Mouse (Mus musculus): ENCODE measurements around the gene Rab13. TPM values are rescaled to one million over a fixed set of nuclear protein-coding genes. Genes with fewer than 3 reads are reported as not detected.

Gene Rab13
- polyA plus RNA-seq, 1 experiment from 2014 or later, result 27.4 TPM

- 83% methylated on average over 13 of the region's 13 CpGs for WGBS
Measured at GRCm38 (mm10) chr3:90211475-90212398, 1.8 kb upstream of the Rab13 start.

GRCm38 (mm10) chr3:90212723-90213122 is 772 bp upstream of the Rab13 start:
- 17% methylated on average over 5 of the region's 5 CpGs for WGBS
- Histone ChIP-seq H3K27me3 (no peaks in the 10 kb centered on the region), H3K9ac (peak overlapping the region; percentile 80), H3K4me2 (replicated peaks) (peak overlapping the region; percentile 93), H3K9me3 (replicated peaks) (no peaks in the 10 kb centered on the region), H3K4me3 (peak overlapping the region; percentile 67), H3K27ac (0 out of 2 replicates have a peak overlapping the region, but pooled peaks have one; percentile 88), H3K36me3 (peaks cover 47% of the 10 kb centered on the region), H3K4me1 (peaks cover 23% of the 10 kb centered on the region)
- no peak for ATAC-seq (ENCODE audit: low FRiP score)

More at GRCm38 (mm10) chr3:90211475-90212398, 1.8 kb upstream of the Rab13 start:
- Histone ChIP-seq H3K4me2 (replicated peaks) (peak overlapping the region; percentile 93), H3K36me3 (peaks cover 50% of the 10 kb centered on the region), H3K27me3 (no peaks in the 10 kb centered on the region), H3K4me1 (peaks cover 23% of the 10 kb centered on the region), H3K9ac (0 out of 2 replicates have a peak overlapping the region, but pooled peaks have one; percentile 24), H3K4me3 (peak overlapping the region; percentile 67; the same call in 1 of the 2 replicates), H3K9me3 (replicated peaks) (no peaks in the 10 kb centered on the region), H3K27ac (no peak overlapping the region)
- no peak for ATAC-seq (ENCODE audit: low FRiP score)

GRCm38 (mm10) chr3:90213956-90214684 is 625 bp downstream of the Rab13 start:
- Histone ChIP-seq H3K9ac (peak overlapping the region; percentile 80), H3K9me3 (replicated peaks) (no peaks in the 10 kb centered on the region), H3K4me2 (replicated peaks) (peak overlapping the region; percentile 93), H3K27me3 (no peaks in the 10 kb centered on the region), H3K4me3 (peak overlapping the region; percentile 67), H3K27ac (peak overlapping the region; percentile 77), H3K36me3 (peaks cover 33% of the 10 kb centered on the region), H3K4me1 (peaks cover 23% of the 10 kb centered on the region)
- 18% methylated on average over 12 of the region's 12 CpGs for WGBS
- ATAC-seq (ENCODE audit: low FRiP score), result peak; percentile 66

GRCm38 (mm10) chr3:90215825-90216380 is 2.4 kb downstream of the Rab13 start:
- H3K36me3 ChIP-seq, result peaks cover 16% of the 10 kb centered on the region
- H3K27ac ChIP-seq, result no peak overlapping the region
- H3K4me2 ChIP-seq (replicated peaks), result no peak overlapping the region
- no peak for ATAC-seq (ENCODE audit: low FRiP score)
- WGBS, result 48% methylated on average over 1 of the region's 1 CpGs
- peaks cover 32% of the 10 kb centered on the region for H3K4me1 ChIP-seq
- no peak overlapping the region for H3K9ac ChIP-seq
- H3K27me3 ChIP-seq, result no peaks in the 10 kb centered on the region
- no peak overlapping the region for H3K4me3 ChIP-seq
- H3K9me3 ChIP-seq (replicated peaks), result no peaks in the 10 kb centered on the region

- Histone ChIP-seq H3K36me3 (peaks cover 5% of the 10 kb centered on the region), H3K4me3 (peak overlapping the region; percentile 42), H3K4me2 (replicated peaks) (peak overlapping the region; percentile 77), H3K9me3 (replicated peaks) (no peaks in the 10 kb centered on the region), H3K27ac (peak overlapping the region; percentile 70), H3K4me1 (peaks cover 18% of the 10 kb centered on the region; the same call in 1 of the 2 replicates), H3K27me3 (no peaks in the 10 kb centered on the region), H3K9ac (peak overlapping the region; percentile 64; the same call in 1 of the 2 replicates)
- WGBS, result 13% methylated on average over 6 of the region's 6 CpGs
- peak; percentile 48; the same call in 1 of the 2 replicates for ATAC-seq (ENCODE audit: low FRiP score)
Measured at GRCm38 (mm10) chr3:90220088-90220487, 6.6 kb downstream of the Rab13 start.

- WGBS, result 2% methylated on average over 18 of the region's 20 CpGs
- Histone ChIP-seq H3K4me2 (replicated peaks) (peak overlapping the region; percentile 77), H3K36me3 (peaks cover 8% of the 10 kb centered on the region), H3K9ac (peak overlapping the region; percentile 64), H3K27me3 (no peaks in the 10 kb centered on the region), H3K27ac (peak overlapping the region; percentile 70), H3K4me1 (peaks cover 18% of the 10 kb centered on the region; the same call in 1 of the 2 replicates), H3K4me3 (peak overlapping the region; percentile 42), H3K9me3 (replicated peaks) (no peaks in the 10 kb centered on the region)
- ATAC-seq (ENCODE audit: low FRiP score), result peak; percentile 64
Measured at GRCm38 (mm10) chr3:90220531-90220951, 7.0 kb downstream of the Rab13 start.

GRCm38 (mm10) chr3:90221123-90221522 is 7.6 kb downstream of the Rab13 start:
- Histone ChIP-seq H3K4me2 (replicated peaks) (peak overlapping the region; percentile 77), H3K9ac (peak overlapping the region; percentile 64), H3K4me3 (peak overlapping the region; percentile 42), H3K4me1 (peaks cover 18% of the 10 kb centered on the region; the same call in 1 of the 2 replicates), H3K27ac (no peak overlapping the region), H3K9me3 (replicated peaks) (no peaks in the 10 kb centered on the region), H3K36me3 (peaks cover 11% of the 10 kb centered on the region), H3K27me3 (no peaks in the 10 kb centered on the region)
- WGBS, result 27% methylated on average over 5 of the region's 5 CpGs
- no peak for ATAC-seq (ENCODE audit: low FRiP score)

GRCm38 (mm10) chr3:90222455-90222854 is 9.0 kb downstream of the Rab13 start:
- Histone ChIP-seq H3K4me3 (no peak overlapping the region), H3K27me3 (no peaks in the 10 kb centered on the region), H3K4me1 (peaks cover 18% of the 10 kb centered on the region; the same call in 1 of the 2 replicates), H3K9me3 (replicated peaks) (no peaks in the 10 kb centered on the region), H3K4me2 (replicated peaks) (no peak overlapping the region), H3K36me3 (peaks cover 11% of the 10 kb centered on the region), H3K27ac (no peak overlapping the region), H3K9ac (no peak overlapping the region)
- no peak for ATAC-seq (ENCODE audit: low FRiP score)
- 87% methylated on average over 4 of the region's 4 CpGs for WGBS

GRCm38 (mm10) chr3:90222941-90223340 is 9.4 kb downstream of the Rab13 start:
- Histone ChIP-seq H3K9me3 (replicated peaks) (no peaks in the 10 kb centered on the region), H3K4me1 (peaks cover 18% of the 10 kb centered on the region; the same call in 1 of the 2 replicates), H3K27ac (no peak overlapping the region), H3K4me3 (no peak overlapping the region), H3K9ac (no peak overlapping the region), H3K27me3 (no peaks in the 10 kb centered on the region), H3K36me3 (peaks cover 11% of the 10 kb centered on the region), H3K4me2 (replicated peaks) (no peak overlapping the region)
- WGBS, result 85% methylated on average over 3 of the region's 3 CpGs
- ATAC-seq (ENCODE audit: low FRiP score), result no peak

GRCm38 (mm10) chr3:90224331-90224730 is 10.8 kb downstream of the Rab13 start:
- no peaks in the 10 kb centered on the region for H3K27me3 ChIP-seq

GRCm38 (mm10) chr3:90231075-90231474 is 17.6 kb downstream of the Rab13 start:
- WGBS, result 15% methylated on average over 8 of the region's 8 CpGs
- no peak for ATAC-seq (ENCODE audit: low FRiP score)
- H3K27ac ChIP-seq, result peak overlapping the region; percentile 82; the same call in 1 of the 2 replicates

More at GRCm38 (mm10) chr3:90224331-90224730, 10.8 kb downstream of the Rab13 start:
- H3K4me3 ChIP-seq, result no peak overlapping the region
- H3K9me3 ChIP-seq (replicated peaks), result no peaks in the 10 kb centered on the region
- no peak overlapping the region for H3K9ac ChIP-seq
- no peak overlapping the region for H3K4me2 ChIP-seq (replicated peaks)
- peaks cover 11% of the 10 kb centered on the region for H3K36me3 ChIP-seq
- WGBS, result 78% methylated on average over 10 of the region's 10 CpGs
- ATAC-seq (ENCODE audit: low FRiP score), result no peak
- H3K4me1 ChIP-seq, result peaks cover 18% of the 10 kb centered on the region; the same call in 1 of the 2 replicates
- no peak overlapping the region for H3K27ac ChIP-seq

More at GRCm38 (mm10) chr3:90231075-90231474, 17.6 kb downstream of the Rab13 start:
- peak overlapping the region; percentile 83 for H3K4me2 ChIP-seq (replicated peaks)
- no peaks in the 10 kb centered on the region for H3K9me3 ChIP-seq (replicated peaks)
- H3K36me3 ChIP-seq, result peaks cover 20% of the 10 kb centered on the region
- H3K4me3 ChIP-seq, result peak overlapping the region; percentile 71
- no peaks in the 10 kb centered on the region for H3K27me3 ChIP-seq
- H3K9ac ChIP-seq, result peak overlapping the region; percentile 39; the same call in 1 of the 2 replicates
- H3K4me1 ChIP-seq, result peaks cover 7% of the 10 kb centered on the region
